Mouse (Mus musculus) brain, adult 10 weeks (tissue): ENCODE data around the gene Zc3h6. TPM values are rescaled to one million over a fixed set of nuclear protein-coding genes. Genes with fewer than 3 reads are reported as not detected.

Source experiments
- polyA plus RNA-seq: library from polyadenylated mRNA; stranded (reverse); fragments of 350-450 nt; fragmentation: Illumina TruSeq; extraction: RNeasy Lipid Tissue Mini Kit (QIAGEN cat#74804); gene quantifications from one replicate; pipeline ENCODE4 v1.2.3, GENCODE M21; 2015; ENCODE audit warnings: low read depth, low replicate concordance

Zc3h6 gene
- polyA plus RNA-seq: 10.2 TPM

DNA sequence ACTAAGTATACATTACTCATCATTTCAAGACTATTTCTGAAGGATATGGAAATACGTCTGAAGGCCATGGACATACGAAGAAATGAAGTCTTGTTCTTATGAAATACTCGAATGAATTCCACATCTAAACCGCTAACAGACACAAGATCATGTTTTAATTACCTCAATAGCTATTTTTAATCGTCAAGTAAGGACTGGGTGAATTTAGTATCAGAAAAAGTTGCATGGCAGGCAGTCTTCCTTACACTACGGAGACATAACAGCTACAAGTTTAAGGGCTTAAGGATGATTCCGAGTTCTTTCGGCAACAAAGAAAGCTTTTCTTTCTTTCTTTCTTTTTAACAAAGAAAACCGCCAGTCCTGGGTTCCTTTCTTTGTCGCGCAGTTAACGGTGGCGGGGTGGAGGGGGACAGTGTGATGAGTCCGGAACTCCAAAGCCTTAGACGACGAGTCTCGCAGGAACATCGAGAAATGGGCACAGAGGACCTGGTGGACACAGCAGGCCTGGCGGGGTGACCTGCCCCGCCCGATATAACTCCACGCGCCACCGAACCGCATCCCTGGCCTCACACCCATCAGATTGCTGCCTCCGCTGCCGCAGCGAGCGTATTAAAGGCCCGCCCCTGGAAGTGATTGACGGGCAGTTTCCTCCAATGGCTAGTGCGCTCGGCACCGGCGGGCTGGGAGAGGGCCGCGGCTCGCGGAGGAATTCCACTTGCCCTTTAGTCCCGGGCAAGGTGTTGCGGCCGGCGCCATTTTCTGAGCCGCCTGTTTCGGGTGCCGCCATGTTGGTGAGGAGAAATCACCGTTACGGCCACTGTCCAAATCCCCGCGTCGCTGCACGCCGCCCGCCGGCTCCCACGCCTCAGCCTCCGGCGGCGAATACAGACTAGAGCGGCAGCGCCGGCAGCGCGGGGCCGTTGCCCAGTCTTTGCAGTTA, at the start of gene Zc3h6:
Gene Zc3h6, plus strand, starts transcription at position 762 of the 940 bp plus-strand sequence.

DNA sequence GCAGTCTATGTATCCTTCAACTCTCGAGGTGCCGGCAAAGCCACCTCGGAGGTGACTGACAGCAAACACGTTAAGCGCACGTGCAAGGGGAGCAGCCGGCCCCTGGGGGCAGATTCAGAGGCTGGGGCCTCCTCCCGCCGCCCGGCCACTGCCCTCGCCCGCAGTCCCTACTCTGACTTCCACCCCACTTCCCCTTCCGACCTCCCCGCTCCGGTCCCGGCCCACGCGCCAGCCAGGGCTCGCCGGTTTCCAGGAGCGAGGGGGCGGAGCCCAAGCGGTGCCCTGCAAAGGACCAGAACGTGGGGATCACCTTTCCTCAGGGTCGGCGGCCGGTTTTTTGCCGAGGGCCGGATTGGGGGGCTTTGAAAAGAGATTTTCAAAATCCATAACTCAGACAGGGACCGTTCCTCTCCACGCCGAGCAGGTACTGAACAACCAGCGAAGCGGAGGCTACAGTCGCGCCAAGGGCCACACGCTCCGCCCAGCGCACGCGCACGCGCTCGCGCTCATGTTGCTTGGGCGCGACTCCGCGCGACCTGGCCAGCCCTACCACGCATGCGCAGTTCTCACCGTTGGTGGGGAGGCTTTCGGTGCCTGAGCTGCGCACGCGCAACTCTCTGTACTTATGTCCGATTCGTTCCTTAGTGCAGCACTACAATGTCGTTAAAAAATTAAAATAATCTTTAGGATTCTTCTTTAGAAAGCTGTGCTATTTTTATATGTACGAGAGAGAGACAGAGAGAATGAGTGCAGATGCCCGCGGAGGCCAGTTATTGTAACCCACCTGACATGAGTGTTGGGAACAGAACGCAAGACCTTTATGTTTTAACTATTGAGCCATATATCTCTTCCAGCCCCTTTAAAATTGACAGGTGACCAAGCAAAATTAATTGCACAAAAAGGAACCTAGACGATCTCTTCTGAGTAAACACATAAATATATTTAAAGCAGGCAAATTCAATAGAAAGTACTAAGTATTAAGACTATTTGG, 23.4 kb upstream of the Zc3h6 start, which contains the start of gene Zc3h8:
Gene Zc3h8, minus strand, starts transcription at position 540 of the 991 bp plus-strand sequence.

GRCm38 (mm10) chr2:128967661-128968441, 649 bp downstream of the Zc3h6 start, which contains the start of gene Gm10762:
Gene Gm10762, minus strand, starts transcription at chr2:128967725.

GRCm38 (mm10) chr2:129047811-129048210, 80.6 kb downstream of the Zc3h6 start, which contains the start of gene Vinac1:
Gene Vinac1, minus strand, starts transcription at chr2:129048172.

GRCm38 (mm10) chr2:129065437-129066282, 98.5 kb downstream of the Zc3h6 start, which contains the start of gene Ttl:
Gene Ttl, plus strand, starts transcription at chr2:129065942.

Other genes with a start within 250 kb of the Zc3h6 start
- 29.0 TPM for gene Tmem87b, start 149.3 kb upstream of the Zc3h6 start, polyA plus RNA-seq
- 1.8 TPM for gene Fbln7, start 104.4 kb upstream of the Zc3h6 start, polyA plus RNA-seq
- gene Zc3h8, start 23.3 kb upstream of the Zc3h6 start, polyA plus RNA-seq: 9.8 TPM
- gene Gm10762, start 323 bp downstream of the Zc3h6 start, polyA plus RNA-seq: 5.8 TPM
- gene Vinac1, start 80.8 kb downstream of the Zc3h6 start, polyA plus RNA-seq: not detected
- gene Ttl, start 98.5 kb downstream of the Zc3h6 start, polyA plus RNA-seq: 44.1 TPM
- gene Polr1b, start 133.6 kb downstream of the Zc3h6 start, polyA plus RNA-seq: 15.1 TPM
- gene Chchd5, start 162.3 kb downstream of the Zc3h6 start, polyA plus RNA-seq: 15.6 TPM
- gene Slc20a1, start 231.4 kb downstream of the Zc3h6 start, polyA plus RNA-seq: 126 TPM